Mouse (Mus musculus): ENCODE measurements at regions not wholly inside any gene's neighbourhood (a gene's known extent, or its start where the extent isn't known, plus 50 kb on each side); places are given as distances from the start of the nearest gene placed in this dataset.

GRCm38 (mm10) chr16:86604166-86604565, 702.5 kb upstream of the Adamts5 start:
- Histone ChIP-seq H3K4me3 (replicated peaks; ENCODE audit: extremely low read depth, low read depth, low read length) (no peak overlapping the region), H3K4me1 (ENCODE audit: control insufficient read depth, insufficient read depth, low read length) (no peaks in the 10 kb centered on the region)
- 48% methylated on average over 7 of the region's 7 CpGs for WGBS
- TF ChIP-seq CTCF (IDR thresholded peaks at IDR 0.05; ENCODE audit: insufficient read depth, low read length) (no peak), POLR2A (IDR thresholded peaks at IDR 0.05; ENCODE audit: borderline replicate concordance, extremely low read depth, low read depth, low read length) (no peak)
- DNase-seq = no peak

DNA sequence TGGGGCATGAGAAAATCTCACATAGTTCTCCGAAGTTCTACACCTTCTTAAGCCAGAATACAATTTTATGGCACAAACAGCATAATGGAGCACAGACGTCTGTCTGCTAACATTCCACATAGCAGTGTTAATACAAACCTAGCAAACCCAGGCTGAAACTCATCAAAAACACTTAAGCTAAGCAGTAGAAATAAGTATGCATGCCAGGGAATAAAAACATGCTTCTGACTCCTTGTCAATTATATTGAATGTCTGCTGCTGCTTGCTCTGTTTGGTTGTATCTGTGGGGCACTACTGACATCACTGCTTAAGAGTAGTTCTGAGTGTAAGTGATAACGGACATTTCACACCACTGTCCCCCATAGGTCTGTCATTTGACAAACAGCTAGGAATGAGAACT, 693.4 kb upstream of the Adamts5 start:
- DNase-seq = no peak
- 54% methylated on average over 3 of the region's 3 CpGs for WGBS
- TF ChIP-seq CTCF (IDR thresholded peaks at IDR 0.05; ENCODE audit: insufficient read depth, low read length) (no peak), POLR2A (IDR thresholded peaks at IDR 0.05; ENCODE audit: borderline replicate concordance, extremely low read depth, low read depth, low read length) (no peak)
- Histone ChIP-seq H3K4me3 (replicated peaks; ENCODE audit: extremely low read depth, low read depth, low read length) (no peak overlapping the region), H3K4me1 (ENCODE audit: control insufficient read depth, insufficient read depth, low read length) (no peaks in the 10 kb centered on the region)

- no peak for TF ChIP-seq POLR2A (IDR thresholded peaks at IDR 0.05; ENCODE audit: borderline replicate concordance, extremely low read depth, low read depth, low read length)
- TF ChIP-seq CTCF (IDR thresholded peaks at IDR 0.05; ENCODE audit: insufficient read depth, low read length) = no peak
- WGBS = 67% methylated on average over 4 of the region's 4 CpGs
- Histone ChIP-seq H3K4me3 (replicated peaks; ENCODE audit: extremely low read depth, low read depth, low read length) (no peak overlapping the region), H3K4me1 (ENCODE audit: control insufficient read depth, insufficient read depth, low read length) (no peaks in the 10 kb centered on the region)
- peak; percentile 16 for DNase-seq
These were observed 684.4 kb upstream of the Adamts5 start for GRCm38 (mm10) chr16:86586044-86586443.

- WGBS = 62% methylated on average over 5 of the region's 5 CpGs
These were observed 676.7 kb upstream of the Adamts5 start for GRCm38 (mm10) chr16:86578281-86578680.

GRCm38 (mm10) chr16:86547465-86548043, 645.9 kb upstream of the Adamts5 start:
- no peak overlapping the region for H3K4me3 ChIP-seq (replicated peaks; ENCODE audit: extremely low read depth, low read depth, low read length)
- DNase-seq = no peak
- H3K4me1 ChIP-seq (ENCODE audit: control insufficient read depth, insufficient read depth, low read length) = no peaks in the 10 kb centered on the region
- WGBS = 61% methylated on average over 4 of the region's 4 CpGs
- TF ChIP-seq POLR2A (IDR thresholded peaks at IDR 0.05; ENCODE audit: borderline replicate concordance, extremely low read depth, low read depth, low read length) = no peak
- no peak for TF ChIP-seq CTCF (IDR thresholded peaks at IDR 0.05; ENCODE audit: insufficient read depth, low read length)

More at GRCm38 (mm10) chr16:86578281-86578680, 676.7 kb upstream of the Adamts5 start:
- H3K4me1 ChIP-seq (ENCODE audit: control insufficient read depth, insufficient read depth, low read length) = no peaks in the 10 kb centered on the region
- no peak overlapping the region for H3K4me3 ChIP-seq (replicated peaks; ENCODE audit: extremely low read depth, low read depth, low read length)
- TF ChIP-seq CTCF (IDR thresholded peaks at IDR 0.05; ENCODE audit: insufficient read depth, low read length) (no peak), POLR2A (IDR thresholded peaks at IDR 0.05; ENCODE audit: borderline replicate concordance, extremely low read depth, low read depth, low read length) (no peak)
- no peak for DNase-seq

DNA sequence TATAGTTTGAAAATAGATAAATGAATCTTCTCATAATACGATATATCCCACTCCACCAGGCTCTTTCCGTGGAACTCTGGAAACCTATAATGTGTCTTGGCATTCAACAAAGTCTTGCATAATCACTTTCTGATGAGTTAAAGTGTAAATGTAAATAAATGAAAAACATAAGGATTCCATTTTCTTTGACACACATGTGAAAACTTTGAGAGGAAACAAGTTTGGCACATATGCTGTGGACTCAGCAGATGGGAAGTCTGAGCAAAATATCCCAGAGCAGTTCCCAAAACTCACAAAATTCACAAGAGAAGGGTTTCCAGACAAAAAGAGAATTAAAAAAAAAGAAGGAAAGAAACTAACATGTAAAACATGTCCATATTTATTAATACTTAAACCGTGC, 645.3 kb upstream of the Adamts5 start:
- WGBS = 82% methylated on average over 3 of the region's 3 CpGs
- Histone ChIP-seq H3K4me1 (ENCODE audit: control insufficient read depth, insufficient read depth, low read length) (no peaks in the 10 kb centered on the region), H3K4me3 (replicated peaks; ENCODE audit: extremely low read depth, low read depth, low read length) (no peak overlapping the region)
- DNase-seq = no peak
- no peak for TF ChIP-seq POLR2A (IDR thresholded peaks at IDR 0.05; ENCODE audit: borderline replicate concordance, extremely low read depth, low read depth, low read length)
- TF ChIP-seq CTCF (IDR thresholded peaks at IDR 0.05; ENCODE audit: insufficient read depth, low read length) = no peak

DNA sequence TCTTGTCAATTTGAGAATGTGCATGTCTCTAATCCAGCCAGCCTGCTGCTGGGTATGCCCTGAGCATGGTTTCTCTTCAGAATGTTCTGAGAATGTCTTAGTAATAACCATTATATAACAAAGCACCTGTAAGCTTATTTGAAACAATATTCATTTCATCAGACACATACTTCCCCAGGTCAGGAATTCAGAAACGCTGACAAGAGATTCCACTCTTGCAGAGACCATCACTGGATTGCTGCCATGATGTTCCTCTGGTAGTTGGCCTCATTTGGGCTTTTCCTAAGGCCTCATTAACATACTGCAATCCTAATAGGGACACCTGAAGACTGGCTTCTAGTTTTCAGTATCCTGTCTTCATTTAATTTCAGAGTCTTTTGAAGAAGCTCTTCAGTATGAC, 642.5 kb upstream of the Adamts5 start:
- DNase-seq = no peak
- Histone ChIP-seq H3K4me3 (replicated peaks; ENCODE audit: extremely low read depth, low read depth, low read length) (no peak overlapping the region), H3K4me1 (ENCODE audit: control insufficient read depth, insufficient read depth, low read length) (no peaks in the 10 kb centered on the region)
- 51% methylated on average over 1 of the region's 1 CpGs for WGBS
- TF ChIP-seq POLR2A (IDR thresholded peaks at IDR 0.05; ENCODE audit: borderline replicate concordance, extremely low read depth, low read depth, low read length) (no peak), CTCF (IDR thresholded peaks at IDR 0.05; ENCODE audit: insufficient read depth, low read length) (no peak)

GRCm38 (mm10) chr16:86536479-86536878, 634.9 kb upstream of the Adamts5 start:
- no peaks in the 10 kb centered on the region for H3K4me1 ChIP-seq (ENCODE audit: control insufficient read depth, insufficient read depth, low read length)
- no peak for DNase-seq
- no peak overlapping the region for H3K4me3 ChIP-seq (replicated peaks; ENCODE audit: extremely low read depth, low read depth, low read length)
- TF ChIP-seq CTCF (IDR thresholded peaks at IDR 0.05; ENCODE audit: insufficient read depth, low read length) (no peak), POLR2A (IDR thresholded peaks at IDR 0.05; ENCODE audit: borderline replicate concordance, extremely low read depth, low read depth, low read length) (no peak)
- WGBS = 60% methylated on average over 5 of the region's 5 CpGs

DNA sequence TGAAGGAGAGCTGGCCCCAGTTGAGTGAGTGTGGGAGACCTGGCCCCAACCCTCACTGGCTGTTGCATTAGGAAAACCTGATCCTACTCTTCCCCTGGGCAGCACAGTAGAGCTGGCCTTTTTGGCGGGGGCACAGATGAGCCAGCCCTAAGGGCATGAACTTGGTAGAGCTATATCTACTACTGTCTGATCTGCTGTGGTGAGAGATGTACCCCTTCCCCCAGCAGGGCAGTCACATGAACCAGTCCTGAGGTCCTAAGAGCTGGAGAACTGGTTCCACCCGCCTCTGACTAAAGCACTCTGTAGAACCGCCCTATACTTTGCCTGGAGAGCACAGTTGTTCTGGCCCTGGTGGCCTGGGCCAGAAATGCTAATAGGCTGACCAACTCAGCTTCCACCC, 622.5 kb upstream of the Adamts5 start:
- DNase-seq = no peak
- TF ChIP-seq CTCF (IDR thresholded peaks at IDR 0.05; ENCODE audit: insufficient read depth, low read length) (no peak), POLR2A (IDR thresholded peaks at IDR 0.05; ENCODE audit: borderline replicate concordance, extremely low read depth, low read depth, low read length) (no peak)
- no peak overlapping the region for H3K4me3 ChIP-seq (replicated peaks; ENCODE audit: extremely low read depth, low read depth, low read length)
- WGBS = 81% methylated on average over 3 of the region's 3 CpGs
- H3K4me1 ChIP-seq (ENCODE audit: control insufficient read depth, insufficient read depth, low read length) = no peaks in the 10 kb centered on the region

- TF ChIP-seq CTCF (IDR thresholded peaks at IDR 0.05; ENCODE audit: insufficient read depth, low read length) = no peak
- no peak for TF ChIP-seq POLR2A (IDR thresholded peaks at IDR 0.05; ENCODE audit: borderline replicate concordance, extremely low read depth, low read depth, low read length)
- no peak for DNase-seq
- no peak overlapping the region for H3K4me3 ChIP-seq (replicated peaks; ENCODE audit: extremely low read depth, low read depth, low read length)
- H3K4me1 ChIP-seq (ENCODE audit: control insufficient read depth, insufficient read depth, low read length) = no peaks in the 10 kb centered on the region
- WGBS = 33% methylated on average over 1 of the region's 1 CpGs
These were observed 615.3 kb upstream of the Adamts5 start for GRCm38 (mm10) chr16:86516935-86517334.

All from lung, adult 2 months (tissue).